Mouse (Mus musculus) CH12.LX (cell line): ENCODE measurements around the gene Esam. TPM values are rescaled to one million over a fixed set of nuclear protein-coding genes. Genes with fewer than 3 reads are reported as not detected.

Source experiments
- DNase-seq: peaks from one replicate; pipeline ENCODE4 v3.0.0-alpha.2; 2013; ENCODE audit errors: extremely low read depth
- H3K27ac ChIP-seq: 2 replicates; pipeline ENCODE4 v1.5.1; 2012; ENCODE audit warnings: low read depth, mild to moderate bottlenecking, control low read depth, moderate library complexity; ENCODE audit not compliant: insufficient read depth
- H3K27me3 ChIP-seq: replicated peaks from 2 replicates; pipeline ENCODE3; 2012; ENCODE audit warnings: inconsistent platforms
- H3K36me3 ChIP-seq, 2 experiments: replicated peaks in 1 of 2; 2 replicates each; pipeline versions ENCODE3 to v1.6.1; 2012; ENCODE audit warnings: inconsistent platforms in 1 of 2, low read length in 1 of 2, mild to moderate bottlenecking in 1 of 2, mixed read lengths in 1 of 2, moderate library complexity in 1 of 2; ENCODE audit not compliant: control insufficient read depth in 1 of 2, insufficient read depth in 1 of 2
- H3K4me1 ChIP-seq, 2 experiments: 2 replicates each; pipeline ENCODE4 v1.6.1; 2012; ENCODE audit warnings: inconsistent platforms in 1 of 2, moderate library complexity in 1 of 2; ENCODE audit not compliant: insufficient read depth in 2 of 2, control insufficient read depth in 1 of 2
- H3K4me2 ChIP-seq: 2 replicates; pipeline ENCODE4 v1.6.1; 2012; ENCODE audit warnings: low read depth, mild to moderate bottlenecking, control low read depth; ENCODE audit not compliant: poor library complexity, insufficient read depth, severe bottlenecking
- H3K4me3 ChIP-seq, 3 experiments: fragments of 150-350 bp in 1 of 3; sonication (generic) in 1 of 3; replicated peaks in 1 of 3; 2 replicates each; pipeline versions ENCODE3 to v1.5.1; 2011 to 2012; ENCODE audit warnings: low read depth in 2 of 3, low read length in 2 of 3, mild to moderate bottlenecking in 2 of 3, moderate library complexity in 2 of 3, control low read depth in 1 of 3, improper control_type of control experiment in 1 of 3, inconsistent platforms in 1 of 3, mixed read lengths in 1 of 3; ENCODE audit not compliant: poor library complexity in 1 of 3
- H3K79me2 ChIP-seq: replicated peaks from 2 replicates; pipeline ENCODE4 v1.6.1; 2012; ENCODE audit warnings: mild to moderate bottlenecking, moderate library complexity; ENCODE audit not compliant: control insufficient read depth, poor library complexity, insufficient read depth, severe bottlenecking; ENCODE audit errors: extremely low read depth
- H3K9ac ChIP-seq: 2 replicates; pipeline ENCODE4 v1.6.1; 2012; ENCODE audit warnings: low read depth, mild to moderate bottlenecking, control low read depth, moderate library complexity; ENCODE audit not compliant: insufficient read depth
- H3K9me3 ChIP-seq: replicated peaks from 2 replicates; pipeline ENCODE3; 2012; ENCODE audit warnings: low read length, inconsistent platforms, mixed read lengths
- CHD1 ChIP-seq: IDR thresholded peaks from 2 replicates; pipeline ENCODE4 v1.6.1; 2012; ENCODE audit warnings: low read depth, low read length, improper control_type of control experiment, inconsistent platforms
- CHD2 ChIP-seq: IDR thresholded peaks from 2 replicates; pipeline ENCODE4 v1.6.1; 2011; ENCODE audit warnings: low read length, improper control_type of control experiment
- EP300 ChIP-seq: IDR thresholded peaks from 2 replicates; pipeline ENCODE4 v1.6.1; 2011; ENCODE audit warnings: low read length, improper control_type of control experiment
- GABPA ChIP-seq: IDR thresholded peaks from 2 replicates; pipeline ENCODE4 v1.6.1; 2012; ENCODE audit warnings: low read depth, low read length, improper control_type of control experiment, inconsistent platforms; ENCODE audit not compliant: insufficient replicate concordance
- IRF4 ChIP-seq: IDR thresholded peaks from 2 replicates; pipeline ENCODE4 v1.6.1; 2014; ENCODE audit warnings: low read depth, mild to moderate bottlenecking, inconsistent platforms, low read length, improper control_type of control experiment
- JUND ChIP-seq: conservative IDR thresholded peaks from 2 replicates; pipeline ENCODE4 v1.6.1; 2011; ENCODE audit warnings: low read depth, low read length, improper control_type of control experiment
- MAFK ChIP-seq: IDR thresholded peaks from 2 replicates; pipeline ENCODE4 v1.6.1; 2011; ENCODE audit warnings: low read length, improper control_type of control experiment; ENCODE audit not compliant: insufficient replicate concordance
- MAX ChIP-seq: IDR thresholded peaks from 2 replicates; pipeline ENCODE4 v1.6.1; 2011; ENCODE audit warnings: low read length, improper control_type of control experiment
- MAZ ChIP-seq: IDR thresholded peaks from 2 replicates; pipeline ENCODE4 v1.6.1; 2012; ENCODE audit warnings: low read depth, mild to moderate bottlenecking, inconsistent platforms, low read length, improper control_type of control experiment, moderate library complexity
- MXI1 ChIP-seq: IDR thresholded peaks from 2 replicates; pipeline ENCODE4 v1.6.1; 2011; ENCODE audit warnings: mild to moderate bottlenecking, low read depth, low read length, improper control_type of control experiment
- NELFE ChIP-seq: IDR thresholded peaks from 2 replicates; pipeline ENCODE4 v1.6.1; 2011; ENCODE audit warnings: low read depth, low read length, improper control_type of control experiment
- POLR2A ChIP-seq: IDR thresholded peaks from 2 replicates; pipeline ENCODE4 v1.6.1; 2011; ENCODE audit warnings: low read depth, mild to moderate bottlenecking, improper control_type of control experiment, low read length
- POLR2AphosphoS2 ChIP-seq: IDR thresholded peaks from 2 replicates; pipeline ENCODE4 v1.6.1; 2011; ENCODE audit warnings: low read depth, low read length, improper control_type of control experiment
- RAD21 ChIP-seq: IDR thresholded peaks from 2 replicates; pipeline ENCODE4 v1.6.1; 2011; ENCODE audit warnings: low read depth, mild to moderate bottlenecking, low read length, improper control_type of control experiment, moderate library complexity
- TBP ChIP-seq: conservative IDR thresholded peaks from 2 replicates; pipeline ENCODE4 v1.6.1; 2011; ENCODE audit warnings: low read depth, low read length, improper control_type of control experiment
- TCF12 ChIP-seq: IDR thresholded peaks from 2 replicates; pipeline ENCODE4 v1.6.1; 2014; ENCODE audit warnings: low read depth, mild to moderate bottlenecking, inconsistent platforms, low read length, improper control_type of control experiment
- UBTF ChIP-seq: IDR thresholded peaks from 2 replicates; pipeline ENCODE4 v1.6.1; 2012; ENCODE audit warnings: low read depth, mild to moderate bottlenecking, inconsistent platforms, low read length, improper control_type of control experiment, moderate library complexity
- USF2 ChIP-seq: conservative IDR thresholded peaks from 2 replicates; pipeline ENCODE4 v1.6.1; 2011; ENCODE audit warnings: low read depth, low read length, improper control_type of control experiment
- ZMIZ1 ChIP-seq: IDR thresholded peaks from 2 replicates; pipeline ENCODE4 v1.6.1; 2012; ENCODE audit warnings: low read depth, mild to moderate bottlenecking, inconsistent platforms, low read length, improper control_type of control experiment
- dilution Hi-C: fragments of 300-500 bp; cut with MboI; formaldehyde crosslinking; loops from 2 replicates; pipeline ENCODE4 v1.14.3; 2020; ENCODE audit warnings: low sequenced_read_pairs; ENCODE audit not compliant: extremely low pct_unique_long_range_greater_than_20kb, extremely low pct_ligation_motif_present
- in situ Hi-C: fragments of 300-500 bp; cut with MboI; formaldehyde crosslinking; loops from 3 replicates; pipeline ENCODE4 v1.14.3; 2019; ENCODE audit warnings: low sequenced_read_pairs, low pct_ligation_motif_present, low pct_unique_long_range_greater_than_20kb, mixed read lengths
- polyA plus RNA-seq: library from polyadenylated mRNA; unstranded; fragments of >175 nt; gene quantifications from 2 replicates; pipeline ENCODE4 v1.2.1, GENCODE M21; 2012; ENCODE audit warnings: low read depth; ENCODE audit not compliant: insufficient read length
- total RNA-seq, 2 experiments: library from RNA; depleted of rRNA; stranded (reverse); fragments of 300-350 nt in 1 of 2; fragments of >200 nt in 1 of 2; gene quantifications; 2 replicates each; pipeline ENCODE4 v1.2.3; 2012 to 2014

Gene Esam
- total and polyA plus RNA-seq, 3 experiments, result 0.21 to 0.42 (median 0.37) TPM

GRCm38 (mm10) chr9:37567454-37567853, 39.6 kb downstream of the Esam start:
- in situ Hi-C loops, result no loop called here
- Histone ChIP-seq H3K4me1 (peaks cover 0 to 12% of the 10 kb centered on the region in 2 experiments; a peak in 2 of 4 replicates), H3K9ac (no peak overlapping the region), H3K79me2 (no peaks in the 10 kb centered on the region), H3K36me3 (no peaks in the 10 kb centered on the region), H3K4me2 (no peak overlapping the region), H3K4me3 (no peak overlapping the region), H3K27me3 (no peaks in the 10 kb centered on the region), H3K27ac (no peak overlapping the region), H3K9me3 (no peaks in the 10 kb centered on the region)
- no peak for TF ChIP-seq USF2
- TF ChIP-seq RAD21, result no peak
- no peak for TF ChIP-seq MAX
- dilution Hi-C loops, result no loop called here
- DNase-seq, result no peak

- Histone ChIP-seq H3K79me2 (no peaks in the 10 kb centered on the region), H3K4me2 (0 out of 2 replicates have a peak overlapping the region, but pooled peaks have one; percentile 11), H3K27ac (no peak overlapping the region), H3K4me1 (peaks cover 0 to 12% of the 10 kb centered on the region in 2 experiments; a peak in 2 of 4 replicates), H3K9ac (no peak overlapping the region), H3K9me3 (no peaks in the 10 kb centered on the region), H3K36me3 (no peaks in the 10 kb centered on the region), H3K4me3 (no peak overlapping the region), H3K27me3 (no peaks in the 10 kb centered on the region)
- in situ Hi-C loops (no loop called here), dilution Hi-C loops (no loop called here)
- no peak for TF ChIP-seq GABPA
- TF ChIP-seq CHD1, result no peak
- TF ChIP-seq TCF12, result no peak
- no peak for TF ChIP-seq POLR2AphosphoS2
- no peak for TF ChIP-seq JUND
- DNase-seq, result no peak
Measured at GRCm38 (mm10) chr9:37567892-37568604, 40.2 kb downstream of the Esam start.

- Histone ChIP-seq H3K36me3 (no peaks in the 10 kb centered on the region), H3K9me3 (no peaks in the 10 kb centered on the region), H3K27me3 (no peaks in the 10 kb centered on the region), H3K79me2 (no peaks in the 10 kb centered on the region), H3K4me3 (no peak overlapping the region), H3K4me1 (peaks cover 0 to 12% of the 10 kb centered on the region in 2 experiments; a peak in 2 of 4 replicates), H3K27ac (no peak overlapping the region), H3K4me2 (no peak overlapping the region), H3K9ac (no peak overlapping the region)
- TF ChIP-seq MAZ, result no peak
- no peak for TF ChIP-seq ZMIZ1
- no peak for TF ChIP-seq POLR2AphosphoS2
- no peak for TF ChIP-seq IRF4
- TF ChIP-seq TBP, result no peak
- TF ChIP-seq MXI1, result no peak
- TF ChIP-seq EP300, result no peak
- TF ChIP-seq CHD2, result no peak
- no peak for TF ChIP-seq UBTF
- no peak for TF ChIP-seq POLR2A
- no peak for TF ChIP-seq USF2
- TF ChIP-seq TCF12, result no peak
- no peak for TF ChIP-seq MAFK
- TF ChIP-seq NELFE, result no peak
- no peak for TF ChIP-seq CHD1
- in situ Hi-C loops, result no loop called here
- dilution Hi-C loops, result no loop called here
- DNase-seq, result no peak
Measured at GRCm38 (mm10) chr9:37568605-37569214, 40.8 kb downstream of the Esam start.
